Mouse (Mus musculus): Measurements from ENCODE around the gene Klc4.

The Klc4 gene

DNA sequence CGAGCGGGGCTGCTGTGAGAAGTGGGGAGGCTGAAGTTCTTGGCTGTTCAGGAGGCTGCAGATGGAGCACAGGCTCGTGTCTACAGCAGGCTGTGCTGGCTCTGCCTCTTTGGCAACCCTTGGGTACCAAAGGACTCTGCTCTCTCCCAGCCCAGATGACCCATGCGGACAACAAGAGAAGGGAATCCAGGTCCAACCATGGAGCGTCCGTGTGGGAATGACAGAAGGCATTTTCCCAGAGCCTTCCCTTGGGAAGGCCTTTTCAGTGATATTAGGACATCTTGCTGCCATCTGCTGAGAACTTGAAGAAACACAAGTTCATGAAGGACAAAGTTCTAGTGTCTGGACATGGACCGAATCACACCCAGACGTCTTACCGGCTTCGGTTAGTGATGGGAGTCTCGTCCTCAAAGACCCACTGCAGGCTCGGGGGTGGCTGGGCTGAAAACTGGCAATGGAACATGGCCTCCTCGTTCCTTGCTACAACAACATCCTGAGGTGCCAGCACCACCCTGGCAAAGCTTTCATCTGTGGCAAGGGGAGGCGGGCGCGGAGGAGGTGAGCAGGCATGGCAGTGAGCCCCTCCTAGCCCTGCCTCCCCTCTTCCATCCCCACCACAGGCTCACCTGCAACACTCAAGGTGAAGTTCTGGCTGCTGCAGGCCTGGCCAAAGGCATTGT lies 56.0 kb downstream of the Klc4 start:
- no peak for DNase-seq (ENCODE audit: low spot score)

- no peak for DNase-seq (ENCODE audit: low spot score)
These were observed 56.9 kb downstream of the Klc4 start for GRCm38 (mm10) chr17:46588913-46589312.

DNA sequence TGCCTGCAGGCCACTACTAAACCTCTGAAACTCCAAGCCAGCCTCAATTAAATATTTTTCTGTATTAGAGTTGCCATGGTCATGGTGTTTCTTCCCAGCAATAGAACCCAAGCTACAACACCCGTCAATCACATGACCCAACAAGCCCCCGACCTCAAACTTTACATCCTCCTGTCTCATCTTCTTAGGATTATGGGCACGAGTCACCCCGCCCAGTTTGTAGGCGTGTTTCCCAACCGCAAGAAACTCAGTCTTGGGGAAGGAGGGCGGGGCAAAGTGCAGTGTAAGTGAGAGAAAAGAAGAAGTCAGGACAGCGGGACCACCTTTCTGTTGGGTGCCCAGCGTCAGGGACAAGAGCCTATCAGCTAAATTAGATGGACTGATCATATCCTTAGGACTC lies 57.6 kb downstream of the Klc4 start:
- DNase-seq (ENCODE audit: low spot score) = no peak

- no peak for DNase-seq (ENCODE audit: low spot score)
These were observed 59.5 kb downstream of the Klc4 start for GRCm38 (mm10) chr17:46586327-46586726.

Measured in c-Kit-positive CD71-positive TER-119-positive erythroid progenitor cells, embryonic 14.5 days (primary cell).